Mouse (Mus musculus) heart, embryonic 14.5 days (tissue): ENCODE results near the gene Acad12. TPM values are rescaled to one million over a fixed set of nuclear protein-coding genes. Genes with fewer than 3 reads are reported as not detected.

Experiments used
- ATAC-seq: fragments of 200-750 bp; cut with Nextera tagmentation; 2 replicates; pipeline ENCODE4 v1.8.0; 2017; ENCODE audit warnings: low read depth, moderate TSS enrichment; ENCODE audit not compliant: insufficient number of reproducible peaks, insufficient read depth, low FRiP score
- H3K27ac ChIP-seq, 2 experiments: fragments of 200-500 bp in 1 of 2; fragments of 300-500 bp in 1 of 2; sonication (generic) in 1 of 2; replicated peaks in 1 of 2; 2 replicates each; pipeline ENCODE4 v1.5.1; 2012 to 2014; ENCODE audit warnings: low read depth in 2 of 2, low read length in 2 of 2, control low read depth in 1 of 2, mild to moderate bottlenecking in 1 of 2, mixed read lengths in 1 of 2; ENCODE audit not compliant: control insufficient read depth in 1 of 2, insufficient read depth in 1 of 2
- H3K27me3 ChIP-seq: fragments of 300-500 bp; sonication (generic); 2 replicates; pipeline ENCODE4 v1.6.1; 2014; ENCODE audit warnings: mild to moderate bottlenecking, low read length, control low read depth; ENCODE audit not compliant: control insufficient read depth, insufficient read depth
- H3K36me3 ChIP-seq: fragments of 300-500 bp; sonication (generic); 2 replicates; pipeline ENCODE4 v1.6.1; 2014; ENCODE audit warnings: mild to moderate bottlenecking, control low read depth, low read length, mixed read lengths; ENCODE audit not compliant: control insufficient read depth, insufficient read depth
- H3K4me1 ChIP-seq, 2 experiments: fragments of 200-500 bp in 1 of 2; fragments of 300-500 bp in 1 of 2; sonication (generic) in 1 of 2; 2 replicates each; pipeline ENCODE4 v1.6.1; 2012 to 2014; ENCODE audit warnings: low read length in 2 of 2, control low read depth in 1 of 2, mixed read lengths in 1 of 2; ENCODE audit not compliant: control insufficient read depth in 2 of 2, insufficient read depth in 2 of 2
- H3K4me2 ChIP-seq: fragments of 300-500 bp; sonication (generic); 2 replicates; pipeline ENCODE4 v1.6.1; 2014; ENCODE audit warnings: mild to moderate bottlenecking, low read length
- H3K4me3 ChIP-seq, 2 experiments: fragments of 200-500 bp in 1 of 2; fragments of 300-500 bp in 1 of 2; sonication (generic) in 1 of 2; 2 replicates each; pipeline ENCODE4 v1.5.1; 2012 to 2014; ENCODE audit warnings: low read length in 2 of 2, mild to moderate bottlenecking in 2 of 2, control low read depth in 1 of 2, low read depth in 1 of 2, moderate library complexity in 1 of 2; ENCODE audit not compliant: control insufficient read depth in 1 of 2, insufficient read depth in 1 of 2
- H3K9ac ChIP-seq: fragments of 300-500 bp; sonication (generic); 2 replicates; pipeline ENCODE4 v1.6.1; 2014; ENCODE audit warnings: mild to moderate bottlenecking, low read length
- H3K9me3 ChIP-seq: fragments of 300-500 bp; sonication (generic); 2 replicates; pipeline ENCODE4 v1.6.1; 2016; ENCODE audit warnings: low read length, control low read depth; ENCODE audit not compliant: control insufficient read depth
- WGBS: fragments of 180-500 bp; shearing (Covaris S2); extraction: QIAGEN DNeasy Blood & Tissue Kit; methylation state at CpG from one replicate; pipeline ENCODE4 v1.1.7; 2014; 5-methylcytosine and 5-hydroxymethylcytosine counted together
- polyA plus RNA-seq: library from polyadenylated mRNA; unstranded; fragments of >200 nt; fragmentation: Nextera tagmentation; extraction: Ambion mirVana; gene quantifications from 2 replicates; pipeline ENCODE4 v1.2.1, GENCODE M21; 2014

Gene Acad12
- polyA plus RNA-seq, 1 experiment from 2014 or later = 7.3 TPM

DNA sequence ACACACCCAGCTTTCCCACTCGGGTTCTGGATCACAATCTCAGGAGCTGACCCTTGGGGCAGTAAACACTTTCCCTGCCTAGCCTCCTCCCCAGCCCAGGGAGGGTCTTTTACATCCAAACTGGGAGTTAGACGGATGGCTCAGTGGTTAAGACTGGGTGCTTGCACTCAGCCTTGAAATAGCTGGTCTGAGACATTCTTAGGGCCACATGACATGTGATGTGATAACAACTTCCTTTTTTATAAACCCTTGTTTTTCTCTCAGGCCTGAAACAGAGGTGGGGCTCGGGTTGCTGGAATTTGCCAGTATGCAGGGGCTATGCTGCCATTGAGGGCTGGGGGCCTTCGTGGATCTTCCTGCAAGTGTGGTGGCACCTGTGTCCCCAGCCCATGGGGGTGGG is 21.4 kb downstream of the Acad12 start:
- H3K27ac ChIP-seq = no peak overlapping the region
- no peaks in the 10 kb centered on the region for H3K36me3 ChIP-seq
- peaks cover 17 to 23% of the 10 kb centered on the region in 2 experiments; a peak in 3 of 4 replicates for H3K4me1 ChIP-seq
- WGBS = 48% methylated on average over 4 of the region's 4 CpGs
- H3K9ac ChIP-seq = no peak overlapping the region
- no peaks in the 10 kb centered on the region for H3K27me3 ChIP-seq
- no peak overlapping the region for H3K4me3 ChIP-seq
- ATAC-seq = no peak
- no peaks in the 10 kb centered on the region for H3K9me3 ChIP-seq
- no peak overlapping the region for H3K4me2 ChIP-seq

DNA sequence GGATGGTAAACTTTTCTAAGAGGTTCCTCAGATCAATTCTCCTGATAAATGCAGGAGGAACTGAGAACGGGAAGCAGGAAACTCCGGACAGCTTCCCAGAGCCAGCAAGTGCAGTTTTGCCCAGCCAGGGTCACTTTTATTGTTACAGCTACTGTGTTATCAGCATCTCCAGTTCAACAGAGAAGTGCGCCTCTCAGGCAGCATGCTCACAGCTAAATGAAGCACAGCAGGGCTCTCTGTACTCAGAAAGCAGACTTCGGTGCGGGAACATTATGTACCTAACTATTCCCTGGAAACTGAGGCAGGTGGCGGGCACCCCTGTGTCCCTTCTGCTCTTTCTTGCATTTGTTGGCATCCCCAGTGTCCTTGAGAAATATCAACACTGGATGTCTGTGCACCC is 22.5 kb downstream of the Acad12 start:
- ATAC-seq = no peak
- H3K4me1 ChIP-seq = peaks cover 20 to 25% of the 10 kb centered on the region in 2 experiments; a peak in 3 of 4 replicates
- no peaks in the 10 kb centered on the region for H3K27me3 ChIP-seq
- no peaks in the 10 kb centered on the region for H3K36me3 ChIP-seq
- no peak overlapping the region for H3K27ac ChIP-seq
- no peak overlapping the region for H3K9ac ChIP-seq
- H3K9me3 ChIP-seq = no peaks in the 10 kb centered on the region
- 39% methylated on average over 6 of the region's 6 CpGs for WGBS
- no peak overlapping the region for H3K4me2 ChIP-seq
- no peak overlapping the region for H3K4me3 ChIP-seq

DNA sequence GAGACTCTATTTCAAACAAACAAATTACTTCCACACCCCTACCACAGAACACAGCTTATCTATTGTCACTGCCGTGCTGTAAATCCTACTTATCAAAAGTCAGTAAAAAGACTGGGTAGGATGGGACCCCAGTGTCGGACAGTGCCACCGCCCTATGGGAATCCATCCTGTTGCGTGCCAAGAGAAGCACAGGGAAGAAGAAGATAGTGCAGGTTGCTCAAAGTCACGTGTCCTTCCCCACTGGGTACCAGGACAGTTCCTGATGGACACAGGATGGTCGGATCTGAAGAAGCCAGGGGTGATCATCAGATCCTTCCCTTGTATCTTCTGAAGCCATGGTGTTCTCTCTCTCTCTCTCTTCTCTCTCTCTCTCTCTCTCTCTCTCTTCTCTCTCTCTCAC is 23.0 kb downstream of the Acad12 start:
- H3K4me2 ChIP-seq = no peak overlapping the region
- H3K27ac ChIP-seq = no peak overlapping the region
- H3K4me1 ChIP-seq = peaks cover 20 to 26% of the 10 kb centered on the region in 2 experiments; a peak in 3 of 4 replicates
- H3K27me3 ChIP-seq = no peaks in the 10 kb centered on the region
- ATAC-seq = no peak
- no peaks in the 10 kb centered on the region for H3K36me3 ChIP-seq
- WGBS = 69% methylated on average over 6 of the region's 6 CpGs
- no peak overlapping the region for H3K9ac ChIP-seq
- H3K4me3 ChIP-seq = no peak overlapping the region
- H3K9me3 ChIP-seq = no peaks in the 10 kb centered on the region

DNA sequence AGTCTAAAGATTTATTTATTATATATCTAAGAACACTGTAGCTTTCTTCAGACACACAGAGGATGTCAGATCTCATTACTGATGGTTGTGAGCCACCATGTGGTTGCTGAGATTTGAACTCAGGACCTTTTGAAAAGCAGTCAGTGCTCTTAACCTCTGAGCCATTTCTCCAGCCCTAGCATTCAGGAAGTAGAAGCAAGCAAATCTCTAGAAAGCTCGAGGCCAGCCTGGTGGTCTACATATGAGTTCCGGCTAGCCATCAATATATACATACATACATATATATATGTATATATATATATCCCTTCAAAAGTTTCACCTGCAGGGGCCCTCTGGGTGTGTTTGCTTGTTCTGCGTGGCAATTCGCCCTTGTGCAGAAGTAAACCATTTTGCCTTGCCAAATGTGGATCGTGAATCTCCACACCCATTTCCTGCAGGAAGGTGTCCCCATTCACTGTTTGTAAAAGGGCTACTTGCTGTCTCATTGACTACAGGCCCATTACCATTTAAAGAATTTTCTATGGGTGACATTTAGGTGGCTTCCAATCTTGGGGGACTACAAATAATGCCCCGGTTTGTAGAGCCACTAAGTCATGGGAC is 23.9 kb downstream of the Acad12 start:
- Histone ChIP-seq H3K9ac (no peak overlapping the region), H3K4me3 (no peak overlapping the region), H3K4me1 (peaks cover 20 to 26% of the 10 kb centered on the region in 2 experiments; a peak in 3 of 4 replicates), H3K4me2 (no peak overlapping the region), H3K9me3 (no peaks in the 10 kb centered on the region), H3K27me3 (no peaks in the 10 kb centered on the region), H3K27ac (no peak overlapping the region), H3K36me3 (no peaks in the 10 kb centered on the region)
- WGBS = 70% methylated on average over 6 of the region's 6 CpGs
- ATAC-seq = no peak

DNA sequence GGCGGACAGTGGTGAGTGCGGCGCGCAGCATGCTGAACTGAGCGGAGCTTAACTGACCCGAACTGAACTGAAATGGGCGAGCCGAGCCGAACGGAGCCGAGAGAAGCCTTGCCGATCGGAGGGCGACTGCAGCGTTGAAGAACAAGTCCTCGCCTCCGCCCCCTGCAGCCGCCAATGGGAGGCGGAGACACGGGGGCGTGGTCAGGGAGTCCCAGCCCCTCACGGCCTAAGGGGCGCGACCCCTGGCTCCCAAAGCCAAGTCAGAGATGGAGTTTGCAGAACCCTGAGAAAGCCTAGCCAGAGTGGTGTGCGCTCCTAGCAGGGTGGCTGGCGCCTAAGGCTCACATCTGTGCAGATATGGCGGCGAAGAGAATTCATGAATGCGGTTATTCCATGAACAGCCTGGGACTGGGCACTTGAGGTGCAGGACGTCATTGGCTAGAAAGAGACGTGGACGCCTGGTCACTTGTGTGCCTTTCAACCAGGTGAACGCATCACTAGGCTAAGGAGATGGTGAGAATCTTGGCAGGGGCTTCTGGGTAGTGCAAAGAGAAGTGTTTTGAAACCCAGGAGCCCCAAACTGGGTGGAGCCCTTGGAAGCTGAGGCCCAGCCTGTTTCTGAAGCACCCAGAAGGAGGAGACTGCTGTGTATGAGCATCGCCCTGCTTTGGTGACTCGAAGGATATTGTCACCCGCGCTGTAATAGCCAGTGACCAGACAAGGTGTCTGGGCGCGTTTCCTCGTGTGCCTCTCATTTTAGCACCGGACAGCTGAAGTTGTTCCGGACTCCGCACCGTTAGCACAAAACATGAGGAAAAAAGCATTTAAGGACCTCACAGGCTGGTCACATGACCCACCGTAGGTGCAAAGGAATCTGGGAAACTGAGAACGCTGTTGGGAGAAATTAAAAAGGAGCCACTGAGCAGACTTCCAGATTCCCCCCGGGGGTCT is 25.0 kb downstream of the Acad12 start, which contains the start of gene Aldh2:
Aldh2 (minus strand) TSS at position 374 of the 951 bp plus-strand sequence.
- Histone ChIP-seq H3K36me3 (no peaks in the 10 kb centered on the region), H3K9ac (peak within 1 kb of the TSS; percentile 77), H3K9me3 (no peaks in the 10 kb centered on the region), H3K4me3 (peak within 1 kb of the TSS; percentile 54 to 68), H3K4me1 (peaks cover 20 to 26% of the 10 kb centered on the region in 2 experiments; a peak in 3 of 4 replicates), H3K27ac (peak within 1 kb of the TSS; percentile 32 to 41; a peak in 3 of 4 replicates), H3K4me2 (peak within 1 kb of the TSS; percentile 97), H3K27me3 (no peaks in the 10 kb centered on the region)
- WGBS = 3% methylated on average over 47 of the region's 47 CpGs
- ATAC-seq = peak; percentile 59

DNA sequence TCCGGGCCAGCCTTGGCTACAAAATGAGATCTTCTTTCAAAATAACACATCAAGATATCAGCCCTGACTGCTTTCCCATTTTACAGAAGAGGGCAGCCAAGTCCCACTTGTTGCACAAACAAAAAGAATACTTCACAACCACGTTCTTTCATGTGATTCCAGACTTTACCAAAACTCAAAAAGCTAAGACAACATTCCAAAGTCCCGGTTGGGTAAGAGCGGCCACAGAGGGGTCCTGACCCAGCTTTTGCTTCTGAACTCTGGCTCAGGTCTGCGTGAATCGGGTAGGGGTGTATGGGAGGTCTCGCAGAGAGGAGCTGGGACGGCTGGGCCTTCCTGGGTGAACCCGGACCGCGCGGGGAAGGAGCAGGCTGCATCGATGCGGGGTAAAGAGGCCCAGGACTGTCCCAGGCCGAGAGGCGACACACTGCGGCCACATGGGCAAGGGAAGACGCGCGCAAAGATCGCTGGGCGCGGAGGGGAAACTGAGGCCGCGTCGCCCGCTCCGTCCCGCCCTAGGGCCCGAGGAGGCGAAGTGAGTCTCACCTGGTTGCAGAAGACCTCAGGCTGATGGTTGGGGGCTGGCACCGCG is 25.8 kb downstream of the Acad12 start:
- H3K4me3 ChIP-seq = peak overlapping the region; percentile 54 to 68
- no peaks in the 10 kb centered on the region for H3K36me3 ChIP-seq
- H3K27ac ChIP-seq = no peak overlapping the region
- 0 out of 2 replicates have a peak, but pooled peaks have one; percentile 46 for ATAC-seq
- peaks cover 20 to 26% of the 10 kb centered on the region in 2 experiments; a peak in 3 of 4 replicates for H3K4me1 ChIP-seq
- no peaks in the 10 kb centered on the region for H3K9me3 ChIP-seq
- peak overlapping the region; percentile 77 for H3K9ac ChIP-seq
- no peaks in the 10 kb centered on the region for H3K27me3 ChIP-seq
- H3K4me2 ChIP-seq = peak overlapping the region; percentile 97
- WGBS = 5% methylated on average over 33 of the region's 33 CpGs

DNA sequence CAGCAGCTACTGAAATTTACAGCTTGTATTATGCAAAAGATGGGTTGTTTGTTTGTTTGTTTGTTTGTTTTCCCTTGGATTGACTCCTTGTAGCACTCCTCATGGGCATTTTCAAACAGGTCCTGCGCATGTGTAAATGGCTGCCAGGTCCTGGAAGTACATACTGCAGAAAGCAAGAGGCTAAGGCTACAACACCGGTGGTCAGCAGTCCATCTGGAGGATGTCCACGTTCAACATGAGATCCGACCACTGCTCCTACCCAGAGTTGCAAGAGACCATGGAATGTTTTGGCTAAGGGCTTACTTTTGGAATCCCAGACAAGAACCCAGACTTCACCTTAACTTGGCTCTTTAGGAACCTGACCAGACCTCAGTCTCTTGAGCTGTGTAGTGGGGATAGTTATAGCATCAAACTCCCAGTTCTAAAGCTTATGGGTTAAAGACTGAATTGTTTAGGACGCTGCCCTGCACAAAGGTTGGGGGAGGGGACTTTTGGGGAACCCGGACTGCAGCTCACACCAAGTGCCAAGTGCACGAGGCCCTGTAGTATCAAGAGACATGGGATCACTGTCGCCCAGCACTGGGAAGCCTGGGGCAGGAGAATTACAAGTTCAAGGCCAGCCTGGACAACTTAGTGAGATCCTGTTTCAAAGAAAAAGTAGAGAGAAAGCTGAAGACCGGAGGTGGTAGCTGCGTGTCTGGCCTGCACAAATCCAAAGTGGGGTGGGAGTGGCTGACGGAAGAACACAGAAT is 26.5 kb downstream of the Acad12 start:
- Histone ChIP-seq H3K36me3 (no peaks in the 10 kb centered on the region), H3K4me1 (peaks cover 20 to 26% of the 10 kb centered on the region in 2 experiments; a peak in 3 of 4 replicates), H3K9ac (no peak overlapping the region), H3K4me2 (peak overlapping the region; percentile 97), H3K27ac (no peak overlapping the region), H3K9me3 (no peaks in the 10 kb centered on the region), H3K27me3 (no peaks in the 10 kb centered on the region), H3K4me3 (peak overlapping the region; percentile 54 to 68; a peak in 3 of 4 replicates)
- ATAC-seq = no peak
- WGBS = 67% methylated on average over 11 of the region's 11 CpGs
